In the genomic region with DNA sequence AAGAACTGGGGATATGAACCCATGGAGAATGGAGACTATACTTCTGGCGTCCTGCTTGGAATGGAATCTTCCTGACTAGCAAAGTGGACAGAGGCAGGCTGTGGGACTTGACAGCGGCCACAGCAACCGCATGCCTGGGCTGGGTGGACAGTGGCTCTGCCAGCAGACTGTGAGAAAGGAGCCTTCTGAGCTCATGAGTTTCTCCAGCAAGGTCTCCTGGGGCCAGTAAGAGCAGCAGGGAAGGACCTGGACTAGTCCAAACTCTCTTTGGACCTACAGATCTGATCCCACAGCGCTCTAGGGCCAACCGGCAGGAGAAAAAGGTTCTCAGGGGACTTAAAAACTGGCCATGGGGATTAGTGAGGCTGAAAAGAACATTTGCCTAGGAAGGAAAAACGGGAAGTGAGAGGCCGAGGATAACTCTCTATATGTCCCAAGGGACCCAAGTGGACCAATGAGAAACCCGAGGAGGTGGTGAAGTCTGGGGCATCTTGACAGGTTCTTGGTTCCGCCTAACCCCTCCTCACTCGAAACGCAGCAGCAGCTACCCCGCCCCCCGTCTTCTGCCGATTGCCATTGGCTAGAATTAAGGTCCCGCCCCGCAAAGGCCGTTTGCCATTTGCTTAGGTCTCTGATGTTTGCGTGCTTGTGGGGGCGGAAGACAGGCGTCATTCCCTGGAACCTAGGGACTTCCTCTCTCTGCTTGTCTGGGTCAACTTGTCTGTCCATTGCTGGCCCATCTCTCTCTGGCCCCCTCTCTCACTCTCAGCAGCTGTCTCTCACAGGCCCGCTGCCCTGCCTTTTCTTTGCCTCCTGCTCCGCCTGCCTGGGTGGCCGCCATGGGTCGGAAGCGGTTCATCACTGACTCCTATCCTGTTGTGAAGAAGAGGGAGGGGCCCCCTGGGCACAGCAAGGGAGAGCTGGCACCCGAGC, we compare ENCODE assay signal across 8 mouse cellular contexts. TPM values are rescaled to one million over a fixed set of nuclear protein-coding genes. Genes with fewer than 3 reads are reported as not detected.
DNase-seq lines count a peak whose midpoint lies in the region; ATAC-seq lines count a peak whose summit lies in the region.

A gene (plus strand): TSS at position 647 of the 933 bp plus-strand sequence.

- WGBS in hindbrain, embryonic 11.5 days, result 12% methylated on average over 26 of the region's 26 CpGs

- peak within 1 kb of the TSS; percentile 83 for H3K4me2 ChIP-seq in hindbrain, embryonic 11.5 days (replicated peaks; ENCODE audit: low read depth, low read length)

- no peaks in the 10 kb centered on the region for H3K9me3 ChIP-seq in hindbrain, embryonic 11.5 days (ENCODE audit: control insufficient read depth, low read length)

- peak within 1 kb of the TSS; percentile 49 for H3K9ac ChIP-seq in hindbrain, embryonic 11.5 days (ENCODE audit: low read depth, low read length)

- H3K4me3 ChIP-seq in hindbrain, embryonic 11.5 days (ENCODE audit: low read depth, low read length), result peak within 1 kb of the TSS; percentile 41

- H3K27me3 ChIP-seq in hindbrain, embryonic 11.5 days (ENCODE audit: control insufficient read depth, insufficient read depth, low read length), result no peaks in the 10 kb centered on the region

- DNase-seq in Muller cell, postnatal 12 days (ENCODE audit: inconsistent ontology term), result peak; percentile 96
- DNase-seq in cerebellum, adult 9-11 months, result peak; percentile 99
- DNase-seq in frontal cortex, adult 2 months (ENCODE audit: extremely low spot score in 1 of 2, low spot score in 1 of 2), result peak; percentile 96 to 99
- peak; percentile 90 for DNase-seq in hindbrain, embryonic 11.5 days (ENCODE audit: low spot score)
- DNase-seq in layer of hippocampus, postnatal 14 days (ENCODE audit: low spot score in 2 of 2), result peak; percentile 94 to 97
- peak; percentile 99 for DNase-seq in lung, postnatal 14 days
- peak; percentile 68 for DNase-seq in retina, adult 2 months (ENCODE audit: low read depth, low spot score)
- peak; percentile 96 for DNase-seq in thymus, postnatal 36 days

- H3K36me3 ChIP-seq in hindbrain, embryonic 11.5 days (ENCODE audit: control insufficient read depth, insufficient read depth, low read length), result no peaks in the 10 kb centered on the region

- peaks cover 6% of the 10 kb centered on the region; the same call in 1 of the 2 replicates for H3K4me1 ChIP-seq in hindbrain, embryonic 11.5 days (replicated peaks; ENCODE audit: control insufficient read depth, insufficient read depth, low read length)

- no peak within 1 kb of the TSS for H3K27ac ChIP-seq in hindbrain, embryonic 11.5 days (ENCODE audit: low read depth, low read length)

- peak; percentile 91 for ATAC-seq in hindbrain, embryonic 11.5 days (ENCODE audit: low FRiP score)

RNA-seq across cellular contexts. Expression of the gene that starts here (rescaled TPM):
- polyA plus RNA-seq in frontal cortex, adult 2 months (2012; rRNA removed), result 35.0 and 39.4 TPM in 2 replicates
- polyA plus RNA-seq in hindbrain, embryonic 11.5 days (2014; fragmentation: Nextera tagmentation; extraction: Ambion mirVana), result 11.0 and 17.9 TPM in 2 replicates
- total RNA-seq in layer of hippocampus, postnatal 14 days (2021), result 10 to 100 TPM; 11.9 to 13.5 TPM
